Mouse (Mus musculus) ES-E14 (cell line): ENCODE results near the gene Nt5c2. TPM values are rescaled to one million over a fixed set of nuclear protein-coding genes. Genes with fewer than 3 reads are reported as not detected.

Experiments used
- DNase-seq: peaks from one replicate; pipeline ENCODE4 v3.0.0-alpha.2; 2013; ENCODE audit warnings: low read depth, low spot score
- H3K27ac ChIP-seq: 2 replicates; pipeline ENCODE4 v1.5.1; 2012; ENCODE audit warnings: low read depth, mild to moderate bottlenecking, low read length, moderate library complexity, mixed read lengths; ENCODE audit not compliant: poor library complexity, insufficient read depth, severe bottlenecking
- H3K36me3 ChIP-seq: 2 replicates; pipeline ENCODE4 v1.6.1; 2012; ENCODE audit warnings: mild to moderate bottlenecking, low read length, moderate library complexity, mixed read lengths; ENCODE audit not compliant: control insufficient read depth, poor library complexity, insufficient read depth, severe bottlenecking
- H3K4me1 ChIP-seq, 2 experiments: fragments of 150-350 bp in 1 of 2; sonication (generic) in 1 of 2; 2 replicates each; pipeline ENCODE4 v1.6.1; 2012; ENCODE audit warnings: low read length in 2 of 2, mild to moderate bottlenecking in 1 of 2, mixed read lengths in 1 of 2; ENCODE audit not compliant: control insufficient read depth in 2 of 2, insufficient read depth in 2 of 2, poor library complexity in 1 of 2
- H3K4me3 ChIP-seq, 2 experiments: fragments of 150-350 bp in 1 of 2; sonication (generic) in 1 of 2; 2 replicates each; pipeline ENCODE4 v1.5.1; 2012; ENCODE audit warnings: low read length in 2 of 2, low read depth in 1 of 2, mild to moderate bottlenecking in 1 of 2, mixed read lengths in 1 of 2; ENCODE audit not compliant: insufficient read depth in 1 of 2, poor library complexity in 1 of 2, severe bottlenecking in 1 of 2
- H3K9ac ChIP-seq: 2 replicates; pipeline ENCODE4 v1.6.1; 2012; ENCODE audit warnings: low read depth, mild to moderate bottlenecking, low read length, mixed read lengths; ENCODE audit not compliant: poor library complexity, insufficient read depth, severe bottlenecking
- H3K9me3 ChIP-seq: fragments of 150-350 bp; sonication (generic); 2 replicates; pipeline ENCODE4 v1.6.1; 2012; ENCODE audit warnings: low read depth, mild to moderate bottlenecking, low read length; ENCODE audit not compliant: control insufficient read depth, insufficient read depth
- CHD2 ChIP-seq: IDR thresholded peaks from 2 replicates; pipeline ENCODE4 v1.6.1; 2014; ENCODE audit warnings: mild to moderate bottlenecking, low read depth, low read length, inconsistent platforms
- HCFC1 ChIP-seq: IDR thresholded peaks from 2 replicates; pipeline ENCODE4 v1.6.1; 2012; ENCODE audit warnings: low read length, inconsistent platforms, borderline replicate concordance; ENCODE audit not compliant: insufficient read depth
- MAFK ChIP-seq: IDR thresholded peaks from 2 replicates; pipeline ENCODE4 v1.6.1; 2014; ENCODE audit warnings: mild to moderate bottlenecking, low read depth, low read length, inconsistent platforms; ENCODE audit not compliant: insufficient read depth
- ZC3H11A ChIP-seq: IDR thresholded peaks from 2 replicates; pipeline ENCODE4 v1.6.1; 2012; ENCODE audit warnings: low read depth, mild to moderate bottlenecking, inconsistent platforms, low read length, borderline replicate concordance
- ZNF384 ChIP-seq: IDR thresholded peaks from 2 replicates; pipeline ENCODE4 v1.6.1; 2012; ENCODE audit warnings: low read depth, low read length, inconsistent platforms
- in situ Hi-C, 2 experiments: fragments of 600-800 bp; cut with MboI; formaldehyde crosslinking; loops; one replicate each; pipeline ENCODE4 v1.15.1; 2025; ENCODE audit warnings: low sequenced_read_pairs in 2 of 2, inconsistent platforms in 1 of 2; ENCODE audit not compliant: unreplicated experiment in 2 of 2
- total RNA-seq: library from RNA; depleted of rRNA; stranded (reverse); fragments of 300-350 nt; gene quantifications from 2 replicates; pipeline ENCODE4 v1.2.3, GENCODE M21; 2012

Nt5c2 gene
- total RNA-seq, 1 experiment = 27.0 TPM

- H3K27ac ChIP-seq = no peak overlapping the region
- H3K9ac ChIP-seq = no peak overlapping the region
- DNase-seq = no peak
- H3K4me3 ChIP-seq = no peak overlapping the region
- in situ Hi-C loops = no loop called here
- no peaks in the 10 kb centered on the region for H3K9me3 ChIP-seq
- peaks cover 3 to 13% of the 10 kb centered on the region in 2 experiments for H3K4me1 ChIP-seq
- TF ChIP-seq MAFK (no peak), ZNF384 (no peak), HCFC1 (no peak), ZC3H11A (no peak), CHD2 (no peak)
- H3K36me3 ChIP-seq = no peaks in the 10 kb centered on the region
Measured at GRCm38 (mm10) chr19:46967861-46968260, 47.1 kb downstream of the Nt5c2 start.

DNA sequence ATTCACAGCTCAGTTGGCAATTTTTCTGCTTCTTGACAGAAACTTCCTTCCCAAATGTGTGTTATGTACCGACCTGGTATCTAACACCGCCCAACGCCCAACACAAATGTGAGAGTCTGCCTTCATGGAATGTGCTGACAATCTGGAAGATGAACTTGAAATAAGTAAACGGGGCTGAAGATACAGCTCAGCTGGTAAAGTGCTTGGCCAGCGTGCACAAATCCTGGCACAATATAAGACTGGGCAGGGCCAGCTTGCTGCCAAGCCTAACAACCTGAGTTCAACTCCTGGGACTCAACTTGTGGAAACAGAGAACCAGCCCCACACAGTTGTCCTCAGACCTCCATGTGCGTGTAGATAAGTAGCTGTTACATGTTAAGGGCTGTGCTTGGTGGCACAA, 48.6 kb downstream of the Nt5c2 start:
- in situ Hi-C loops = no loop called here
- no peaks in the 10 kb centered on the region for H3K36me3 ChIP-seq

GRCm38 (mm10) chr19:46965496-46965895, 49.5 kb downstream of the Nt5c2 start:
- no peak for DNase-seq

More for the DNA sequence above, 48.6 kb downstream of the Nt5c2 start:
- H3K4me1 ChIP-seq = peaks cover 6 to 8% of the 10 kb centered on the region in 2 experiments
- H3K4me3 ChIP-seq = no peak overlapping the region
- H3K9ac ChIP-seq = no peak overlapping the region
- H3K9me3 ChIP-seq = no peaks in the 10 kb centered on the region
- no peak for DNase-seq
- H3K27ac ChIP-seq = no peak overlapping the region
- TF ChIP-seq HCFC1 = no peak
- no peak for TF ChIP-seq MAFK
- no peak for TF ChIP-seq ZNF384
- TF ChIP-seq ZC3H11A = no peak
- no peak for TF ChIP-seq CHD2

GRCm38 (mm10) chr19:46964353-46964752, 50.6 kb downstream of the Nt5c2 start:
- in situ Hi-C loops = no loop called here
- TF ChIP-seq MAFK = no peak
- TF ChIP-seq ZC3H11A = no peak
- TF ChIP-seq HCFC1 = no peak
- no peak for TF ChIP-seq CHD2
- TF ChIP-seq ZNF384 = no peak

More at GRCm38 (mm10) chr19:46965496-46965895, 49.5 kb downstream of the Nt5c2 start:
- H3K9me3 ChIP-seq = no peaks in the 10 kb centered on the region
- TF ChIP-seq MAFK = no peak
- no peak for TF ChIP-seq CHD2
- no peak for TF ChIP-seq ZC3H11A
- TF ChIP-seq HCFC1 = no peak
- TF ChIP-seq ZNF384 = no peak
- H3K4me3 ChIP-seq = no peak overlapping the region
- H3K4me1 ChIP-seq = peaks cover 3 to 4% of the 10 kb centered on the region in 2 experiments
- in situ Hi-C loops = no loop called here
- no peak overlapping the region for H3K27ac ChIP-seq
- H3K9ac ChIP-seq = no peak overlapping the region
- no peaks in the 10 kb centered on the region for H3K36me3 ChIP-seq

GRCm38 (mm10) chr19:46963440-46963839, 51.5 kb downstream of the Nt5c2 start:
- no peak overlapping the region for H3K27ac ChIP-seq

More at GRCm38 (mm10) chr19:46964353-46964752, 50.6 kb downstream of the Nt5c2 start:
- Histone ChIP-seq H3K27ac (no peak overlapping the region), H3K9me3 (no peaks in the 10 kb centered on the region), H3K4me3 (no peak overlapping the region), H3K4me1 (peaks cover 4 to 10% of the 10 kb centered on the region in 2 experiments; a peak in 3 of 4 replicates), H3K9ac (no peak overlapping the region), H3K36me3 (no peaks in the 10 kb centered on the region)
- no peak for DNase-seq

More at GRCm38 (mm10) chr19:46963440-46963839, 51.5 kb downstream of the Nt5c2 start:
- TF ChIP-seq ZC3H11A (no peak), HCFC1 (no peak), ZNF384 (no peak), MAFK (no peak), CHD2 (no peak)
- Histone ChIP-seq H3K9ac (no peak overlapping the region), H3K4me3 (no peak overlapping the region), H3K9me3 (no peaks in the 10 kb centered on the region), H3K36me3 (no peaks in the 10 kb centered on the region; the same call in 1 of the 2 replicates), H3K4me1 (peaks cover 4 to 10% of the 10 kb centered on the region in 2 experiments; a peak in 3 of 4 replicates)
- DNase-seq = no peak
- in situ Hi-C loops = no loop called here
